Mouse (Mus musculus) brain, embryonic 14.5 days (tissue): Measurements from ENCODE around the gene H2al1d.
"Not testable (repeated sequence)": the region's sequence is repeated elsewhere in the genome, so short reads cannot be mapped to it uniquely, and the experiment has no call there.

Source experiments
- CTCF ChIP-seq: fragments of 200-500 bp; IDR thresholded peaks from 2 replicates; pipeline ENCODE4 v1.5.1; 2012; ENCODE audit warnings: inconsistent platforms, mild to moderate bottlenecking, moderate library complexity, borderline replicate concordance; ENCODE audit not compliant: insufficient read depth, insufficient read length; ENCODE audit errors: extremely low read depth
- POLR2A ChIP-seq: fragments of 200-500 bp; IDR thresholded peaks from 2 replicates; pipeline ENCODE4 v1.6.1; 2012; ENCODE audit warnings: mild to moderate bottlenecking, inconsistent platforms, borderline replicate concordance; ENCODE audit not compliant: poor library complexity, insufficient read depth, insufficient read length, severe bottlenecking; ENCODE audit errors: extremely low read depth

- TF ChIP-seq CTCF, POLR2A: not testable (repeated sequence)
Observed at GRCm38 (mm10) chrX:11314858-11315257, 6.2 kb downstream of the H2al1d start, which contains the start of gene H2al1f.
